Comparison of ENCODE assay signal across 8 mouse cellular contexts in the genomic region with DNA sequence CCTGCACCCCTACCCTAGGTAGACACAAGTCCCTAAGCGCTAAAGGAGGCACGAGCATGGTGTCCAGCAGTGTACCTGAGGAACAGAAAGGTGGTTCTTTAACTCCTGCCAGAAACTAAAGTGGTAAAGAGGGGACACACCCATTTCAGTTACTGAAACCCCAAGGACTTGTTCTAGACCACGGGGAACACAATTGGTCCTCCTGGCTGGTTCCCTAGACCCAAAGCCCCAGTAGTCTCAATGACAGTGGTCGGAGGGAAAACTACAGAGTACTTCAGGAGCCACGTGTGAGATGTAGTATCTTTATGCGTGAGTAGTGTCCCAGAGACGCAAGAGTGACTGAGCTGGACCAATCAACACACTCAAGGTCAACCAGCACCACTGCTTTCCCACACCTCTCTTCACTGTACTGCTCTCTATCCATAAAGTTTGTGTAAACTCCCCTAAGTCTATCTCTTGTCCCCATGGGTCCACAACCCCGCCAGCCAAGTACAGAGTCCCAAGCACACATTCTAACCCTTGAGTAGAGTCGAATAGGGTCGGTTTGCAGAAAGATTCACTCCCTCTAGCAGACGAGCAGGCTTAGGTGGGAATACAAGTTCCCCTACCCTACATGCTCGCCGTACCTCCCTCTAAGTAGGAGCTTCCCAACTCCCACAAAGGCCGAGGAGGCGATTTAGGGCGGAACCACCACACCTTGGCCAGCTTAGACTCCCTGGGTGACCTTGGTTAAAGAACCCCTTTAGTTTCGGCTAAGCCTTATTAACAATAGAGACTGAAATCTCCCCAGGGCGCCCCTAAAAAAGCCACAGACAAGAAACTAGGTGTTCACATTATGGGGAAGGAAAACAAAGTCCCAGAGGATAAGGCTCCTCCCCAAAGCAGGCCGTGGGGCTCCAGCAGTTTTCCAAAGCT. TPM values are rescaled to one million over a fixed set of nuclear protein-coding genes. Genes with fewer than 3 reads are reported as not detected.
DNase-seq lines count a peak whose midpoint lies in the region; ATAC-seq lines count a peak whose summit lies in the region.

No protein-coding gene starts in this region.

- H3K4me2 ChIP-seq in heart, embryonic 12.5 days = peak overlapping the region; percentile 83
- H3K4me2 ChIP-seq in limb, embryonic 15.5 days = peak overlapping the region; percentile 64

- peak overlapping the region; percentile 93 for H3K9ac ChIP-seq in heart, embryonic 12.5 days
- H3K9ac ChIP-seq in limb, embryonic 15.5 days = peak overlapping the region; percentile 95

- H3K36me3 ChIP-seq in heart, embryonic 12.5 days = peaks cover 35% of the 10 kb centered on the region
- H3K36me3 ChIP-seq in limb, embryonic 15.5 days = peaks cover 29% of the 10 kb centered on the region

- WGBS in heart, embryonic 12.5 days = 7% methylated on average over 19 of the region's 19 CpGs
- WGBS in limb, embryonic 15.5 days = 5% methylated on average over 19 of the region's 19 CpGs

- ATAC-seq in heart, embryonic 12.5 days (ENCODE audit: insufficient number of reproducible peaks, low FRiP score) = no peak
- ATAC-seq in erythroid progenitor cell, adult 5-6 weeks (replicated peaks; ENCODE audit: low FRiP score, poor library complexity, severe bottlenecking) = peak; percentile 16
- ATAC-seq in limb, embryonic 15.5 days (ENCODE audit: insufficient number of reproducible peaks, low FRiP score, low TSS enrichment, low read depth) = no peak

- H3K9me3 ChIP-seq in heart, embryonic 12.5 days (replicated peaks) = no peaks in the 10 kb centered on the region
- no peaks in the 10 kb centered on the region for H3K9me3 ChIP-seq in limb, embryonic 15.5 days

- peaks cover 55% of the 10 kb centered on the region for H3K4me1 ChIP-seq in heart, embryonic 12.5 days (replicated peaks)
- H3K4me1 ChIP-seq in limb, embryonic 15.5 days = peaks cover 48% of the 10 kb centered on the region

- H3K27ac ChIP-seq in heart, embryonic 12.5 days (ENCODE audit: poor library complexity, severe bottlenecking) = peak overlapping the region; percentile 98
- peak overlapping the region; percentile 99 for H3K27ac ChIP-seq in limb, embryonic 15.5 days

- DNase-seq in heart, postnatal 4 days = no peak
- peak; percentile 60 for DNase-seq in ES-CJ7 (ENCODE audit: low read depth, low spot score)
- peak; percentile 12 for DNase-seq in retina, embryonic 14.5 days (ENCODE audit: low spot score)
- DNase-seq in right cerebral cortex, postnatal 14 days = no peak
- DNase-seq in Muller cell, postnatal 12 days (ENCODE audit: inconsistent ontology term) = no peak

- H3K27me3 ChIP-seq in heart, embryonic 12.5 days (replicated peaks) = no peaks in the 10 kb centered on the region
- no peaks in the 10 kb centered on the region for H3K27me3 ChIP-seq in limb, embryonic 15.5 days

- H3K4me3 ChIP-seq in heart, embryonic 12.5 days = peak overlapping the region; percentile 82
- H3K4me3 ChIP-seq in limb, embryonic 15.5 days = peak overlapping the region; percentile 94

RNA-seq across cellular contexts. Expression of a gene that starts 7.3 kb away (rescaled TPM):
- 60.4 and 62.7 TPM in 2 replicates for polyA plus RNA-seq in heart, embryonic 12.5 days (2016; fragmentation: Nextera tagmentation; extraction: Ambion mirVana)
- 10 to 100 TPM; 60.7 to 67.0 TPM for total RNA-seq in heart, postnatal 4 days (2021)
- 80.9 and 107 TPM in 2 replicates for total RNA-seq in erythroid progenitor cell, adult 5-6 weeks (2015; ENCODE audit: low replicate concordance)
- 17.1 and 62.3 TPM in 2 replicates for total RNA-seq in erythroid progenitor cell, adult 5-6 weeks (2017; ENCODE audit: low replicate concordance)
- polyA plus RNA-seq in limb, embryonic 15.5 days (2015; fragmentation: Nextera tagmentation; extraction: Ambion mirVana) = 58.8 and 60.3 TPM in 2 replicates

RNA-seq across cellular contexts. Expression of a gene that starts 14.9 kb away (rescaled TPM):
- polyA plus RNA-seq in heart, embryonic 12.5 days (2016; fragmentation: Nextera tagmentation; extraction: Ambion mirVana) = 0.04 and 0.18 TPM in 2 replicates
- not detected for total RNA-seq in heart, postnatal 4 days (2021)
- not detected in 2 replicates for total RNA-seq in erythroid progenitor cell, adult 5-6 weeks (2015; ENCODE audit: low replicate concordance)
- not detected in 2 replicates for total RNA-seq in erythroid progenitor cell, adult 5-6 weeks (2017; ENCODE audit: low replicate concordance)
- polyA plus RNA-seq in limb, embryonic 15.5 days (2015; fragmentation: Nextera tagmentation; extraction: Ambion mirVana) = not detected in 2 replicates

Comparison
In these comparisons a context has a peak if more than half of its experiments do, and no peak if none do; other contexts are left out.
1. DNase-seq: peak in ES-CJ7 (single experiment) and retina, embryonic 14.5 days (single experiment); none in heart, postnatal 4 days (single experiment), right cerebral cortex, postnatal 14 days (single experiment) and Muller cell, postnatal 12 days (single experiment).